Mouse (Mus musculus): ENCODE measurements around the gene Hist1h2bp.
"Not testable (repeated sequence)": the region's sequence is repeated elsewhere in the genome, so short reads cannot be mapped to it uniquely, and the experiment has no call there.

Hist1h2bp gene

GRCm38 (mm10) chr13:21783255-21783617, 4.0 kb upstream of the Hist1h2bp start, which contains the start of gene Hist1h3i:
Hist1h3i (minus strand) TSS chr13:21783370.
- peak in 1 of 2 experiments; percentile 30 for DNase-seq (ENCODE audit: low spot score in 2 of 2)

- DNase-seq (ENCODE audit: low spot score in 2 of 2) = no peak
These were observed 3.5 kb upstream of the Hist1h2bp start for GRCm38 (mm10) chr13:21783734-21784161.

GRCm38 (mm10) chr13:21784311-21784710, 3.0 kb upstream of the Hist1h2bp start:
- no peak for DNase-seq (ENCODE audit: low spot score in 2 of 2)

DNA sequence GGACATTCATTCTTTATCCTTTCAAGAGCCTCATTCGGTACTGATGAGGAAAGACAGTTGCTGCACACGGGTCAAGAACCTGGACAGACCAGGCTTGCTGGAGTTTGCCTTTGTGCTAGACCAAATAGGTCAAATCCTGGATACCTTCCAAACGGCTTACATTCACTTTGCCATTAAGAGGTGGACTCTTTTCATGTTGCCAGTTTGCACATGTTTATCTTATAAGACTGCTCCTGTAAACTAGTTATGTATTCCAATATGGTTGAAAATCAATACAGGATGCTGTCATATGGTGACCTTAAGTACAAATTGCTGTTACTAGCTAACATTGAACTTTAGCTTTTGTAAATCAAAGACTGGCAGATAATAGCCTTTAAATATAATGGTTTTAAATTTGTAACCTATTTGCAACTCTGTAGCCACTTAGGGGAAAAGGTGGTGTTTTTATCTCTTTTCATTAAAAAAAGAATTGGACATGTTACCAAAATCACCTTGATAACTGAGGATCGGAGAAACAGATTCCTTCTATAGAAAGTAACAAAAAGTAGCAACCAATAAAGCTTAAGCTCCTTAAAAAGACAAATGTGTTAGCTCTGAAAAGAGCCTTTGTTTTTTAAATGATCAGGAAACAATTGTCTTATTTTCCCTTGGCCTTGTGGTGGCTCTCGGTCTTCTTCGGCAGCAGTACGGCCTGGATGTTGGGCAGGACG, 917 bp upstream of the Hist1h2bp start:
- no peak for DNase-seq (ENCODE audit: low spot score in 2 of 2)

DNA sequence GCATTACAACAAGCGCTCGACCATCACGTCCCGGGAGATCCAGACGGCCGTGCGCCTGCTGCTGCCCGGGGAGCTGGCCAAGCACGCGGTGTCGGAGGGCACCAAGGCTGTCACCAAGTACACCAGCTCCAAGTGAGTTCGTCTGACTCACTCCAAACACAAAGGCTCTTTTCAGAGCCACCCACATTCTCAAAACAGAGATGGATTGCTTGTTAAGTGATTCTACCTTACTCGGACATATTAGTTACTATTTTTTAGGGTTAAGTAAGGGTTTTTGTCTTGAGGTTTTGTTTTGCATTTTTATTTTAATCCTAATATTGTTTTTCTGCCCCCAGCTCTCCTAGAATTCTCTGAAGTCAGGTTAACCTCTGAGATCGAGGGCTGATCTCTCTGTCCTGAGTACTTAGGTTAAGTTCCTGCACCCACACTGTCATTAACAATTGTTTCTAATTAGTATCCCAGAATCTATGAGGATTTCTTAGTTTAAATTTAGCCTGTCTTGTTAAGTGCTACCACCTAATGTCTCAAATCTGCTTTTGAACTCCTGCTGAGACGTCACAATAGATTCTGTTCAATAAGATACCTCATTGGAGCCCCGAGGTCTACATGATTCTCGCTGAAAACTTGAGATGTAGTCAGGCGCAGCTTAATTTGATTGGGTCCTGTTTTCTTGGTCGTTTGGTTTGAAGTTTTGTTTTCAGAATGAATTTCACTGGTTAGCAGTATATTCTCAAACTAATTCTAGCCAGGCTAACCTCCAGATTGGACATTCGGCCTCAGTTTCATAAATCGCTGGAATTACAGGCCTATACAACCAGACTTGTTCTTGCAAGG, 716 bp downstream of the Hist1h2bp start:
- no peak for DNase-seq (ENCODE audit: low spot score in 2 of 2)

DNA sequence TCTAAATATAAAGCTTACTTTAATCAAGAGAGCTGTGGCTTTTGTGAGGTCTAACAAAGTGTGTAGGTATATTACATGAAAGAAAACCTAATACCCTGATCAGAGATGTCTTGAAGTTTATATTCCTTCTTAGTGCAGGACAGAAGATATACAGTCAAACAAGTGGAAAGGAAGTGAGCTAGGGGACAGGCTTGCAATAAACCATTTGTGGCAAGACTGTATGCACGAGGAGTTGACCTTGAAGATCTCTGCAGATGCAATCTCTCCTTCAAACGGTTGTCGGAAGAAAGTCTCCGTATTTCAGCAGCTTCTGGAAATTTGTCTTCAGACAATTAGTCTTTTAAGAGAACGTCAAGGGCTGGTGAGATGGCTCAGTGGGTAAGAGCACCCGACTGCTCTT, 2.7 kb downstream of the Hist1h2bp start:
- DNase-seq (ENCODE audit: low spot score in 2 of 2) = no peak

- no peak for DNase-seq (ENCODE audit: low spot score in 2 of 2)
These were observed 3.5 kb downstream of the Hist1h2bp start for GRCm38 (mm10) chr13:21790601-21791283.

DNA sequence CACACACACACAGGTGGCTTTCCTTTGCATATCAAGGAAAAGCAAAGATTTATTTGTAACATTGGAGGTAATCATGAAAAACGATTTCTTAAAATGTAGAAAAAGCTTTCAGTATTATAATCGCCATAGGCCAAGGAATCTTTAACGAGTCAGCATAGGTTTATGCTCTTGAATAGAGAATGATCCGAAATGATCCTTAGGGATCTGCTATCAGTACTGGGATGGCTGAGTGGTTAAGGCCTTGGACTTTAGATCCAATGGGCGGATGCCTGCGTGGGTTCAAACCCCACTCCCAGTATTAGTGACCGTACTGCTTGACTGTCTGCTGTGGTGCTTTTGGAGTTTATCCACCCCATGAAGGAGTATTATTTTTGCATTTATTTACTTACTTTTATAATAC, 8.3 kb downstream of the Hist1h2bp start:
- DNase-seq (ENCODE audit: low spot score in 2 of 2) = no peak

DNA sequence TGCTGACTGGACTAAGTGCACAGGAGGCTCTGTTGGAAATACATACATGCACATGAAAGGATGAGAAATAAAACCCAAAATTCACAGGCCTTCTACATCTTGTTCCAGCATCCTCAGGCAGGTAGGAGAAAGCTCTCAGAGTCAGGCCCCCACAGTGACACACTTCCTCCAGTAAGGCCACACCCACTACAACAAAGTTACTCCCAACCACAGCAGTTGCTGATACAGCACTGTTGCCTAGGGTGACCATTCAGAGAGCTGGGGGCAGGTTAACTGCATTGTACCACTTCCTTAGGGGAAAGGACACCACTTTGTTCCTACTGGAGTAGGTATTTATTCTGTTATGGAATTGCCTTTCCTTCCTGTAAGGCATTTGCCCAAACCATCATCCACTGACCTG, 9.9 kb downstream of the Hist1h2bp start:
- not testable (repeated sequence) for DNase-seq (ENCODE audit: low spot score in 2 of 2)

DNA sequence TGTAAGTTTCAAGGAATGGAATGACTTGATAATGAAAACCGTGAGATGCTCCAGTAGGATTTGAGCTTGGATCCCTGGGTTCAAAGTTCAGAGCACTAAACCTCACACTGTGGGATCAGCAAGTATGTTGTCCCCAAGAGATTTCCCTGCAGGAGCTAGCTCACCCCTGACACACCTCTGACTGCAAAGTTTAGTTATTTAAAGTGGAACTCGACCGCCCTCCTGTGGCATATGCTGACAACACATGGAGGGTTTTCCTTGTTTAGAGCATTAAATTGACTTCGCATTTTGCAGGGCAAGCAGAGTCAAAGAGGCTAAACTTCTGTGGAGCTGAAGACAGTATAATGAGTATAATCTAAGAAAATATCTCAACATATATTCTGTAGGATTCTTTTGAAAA, 15.8 kb downstream of the Hist1h2bp start:
- DNase-seq (ENCODE audit: low spot score in 2 of 2) = not testable (repeated sequence)

DNA sequence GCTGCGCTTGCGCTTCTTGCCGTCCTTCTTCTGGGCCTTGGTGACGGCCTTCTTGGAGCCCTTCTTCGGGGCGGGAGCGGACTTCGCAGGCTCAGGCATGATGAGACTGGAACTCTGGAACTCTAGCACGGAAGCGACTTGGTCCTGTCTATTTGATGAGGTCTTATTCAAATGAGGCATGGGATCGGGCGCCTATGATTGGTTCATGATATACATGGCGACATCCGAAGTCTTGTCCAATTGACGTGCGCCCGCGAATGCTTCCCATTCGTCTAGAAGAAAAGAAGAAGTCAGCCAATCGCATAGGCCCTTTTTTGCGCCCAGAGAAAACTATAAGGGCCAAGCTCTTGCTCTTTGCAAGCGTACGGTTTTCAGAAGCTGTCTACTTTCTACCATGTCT, 22.8 kb downstream of the Hist1h2bp start, which contains the start of the genes Hist1h2bq and Hist1h2ao:
TSS of gene Hist1h2bq (minus strand) at position 125 of the 400 bp plus-strand sequence.
TSS of gene Hist1h2ao (plus strand) at position 393 of the 400 bp plus-strand sequence.
- DNase-seq (ENCODE audit: low spot score in 2 of 2) = not testable (repeated sequence)

DNA sequence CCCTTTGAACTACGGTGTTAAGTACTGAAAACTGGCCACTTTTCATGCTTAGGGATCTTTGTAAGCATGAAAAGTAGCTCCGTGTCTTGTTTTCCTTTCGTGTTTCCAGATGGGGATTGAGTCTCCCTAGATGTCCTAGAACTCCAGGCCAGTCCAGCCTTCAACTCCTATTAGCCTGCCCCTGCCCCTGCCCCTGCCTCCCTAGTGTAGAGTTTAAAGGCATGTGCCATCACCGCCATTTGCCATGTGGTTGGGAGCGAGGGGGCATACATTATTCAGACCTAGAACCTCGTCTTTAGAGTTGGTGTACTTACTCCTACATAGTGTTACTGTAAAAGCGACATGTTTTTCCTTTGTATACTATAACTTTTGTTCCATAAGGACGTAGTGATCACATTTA, 23.8 kb downstream of the Hist1h2bp start:
- DNase-seq (ENCODE audit: low spot score in 2 of 2) = not testable (repeated sequence)

- DNase-seq (ENCODE audit: low spot score in 2 of 2) = not testable (repeated sequence)
These were observed 24.3 kb downstream of the Hist1h2bp start, which contains the start of gene Hist1h4m for GRCm38 (mm10) chr13:21811539-21811938. Hist1h4m (plus strand) TSS chr13:21811746.

DNA sequence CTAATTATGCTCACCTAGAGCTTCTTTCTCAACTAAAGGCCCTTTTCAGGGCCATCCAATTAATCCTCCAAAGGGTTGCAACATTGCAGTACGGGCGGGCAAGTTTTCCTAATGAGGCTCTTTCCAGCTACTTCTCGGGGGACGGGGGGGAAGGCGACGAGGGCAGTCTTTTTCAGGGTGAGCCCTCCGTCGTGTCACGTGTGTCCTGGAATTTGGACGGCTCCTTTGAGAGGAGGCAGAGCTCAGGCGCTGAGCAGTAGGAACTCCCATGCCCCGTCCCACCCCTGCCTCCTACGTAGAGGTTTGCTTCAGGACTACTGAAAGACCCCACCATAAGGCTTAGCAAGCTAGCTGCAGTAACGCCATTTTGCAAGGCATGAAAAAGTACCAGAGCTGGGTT, 24.8 kb downstream of the Hist1h2bp start:
- DNase-seq (ENCODE audit: low spot score in 2 of 2) = not testable (repeated sequence)

DNA sequence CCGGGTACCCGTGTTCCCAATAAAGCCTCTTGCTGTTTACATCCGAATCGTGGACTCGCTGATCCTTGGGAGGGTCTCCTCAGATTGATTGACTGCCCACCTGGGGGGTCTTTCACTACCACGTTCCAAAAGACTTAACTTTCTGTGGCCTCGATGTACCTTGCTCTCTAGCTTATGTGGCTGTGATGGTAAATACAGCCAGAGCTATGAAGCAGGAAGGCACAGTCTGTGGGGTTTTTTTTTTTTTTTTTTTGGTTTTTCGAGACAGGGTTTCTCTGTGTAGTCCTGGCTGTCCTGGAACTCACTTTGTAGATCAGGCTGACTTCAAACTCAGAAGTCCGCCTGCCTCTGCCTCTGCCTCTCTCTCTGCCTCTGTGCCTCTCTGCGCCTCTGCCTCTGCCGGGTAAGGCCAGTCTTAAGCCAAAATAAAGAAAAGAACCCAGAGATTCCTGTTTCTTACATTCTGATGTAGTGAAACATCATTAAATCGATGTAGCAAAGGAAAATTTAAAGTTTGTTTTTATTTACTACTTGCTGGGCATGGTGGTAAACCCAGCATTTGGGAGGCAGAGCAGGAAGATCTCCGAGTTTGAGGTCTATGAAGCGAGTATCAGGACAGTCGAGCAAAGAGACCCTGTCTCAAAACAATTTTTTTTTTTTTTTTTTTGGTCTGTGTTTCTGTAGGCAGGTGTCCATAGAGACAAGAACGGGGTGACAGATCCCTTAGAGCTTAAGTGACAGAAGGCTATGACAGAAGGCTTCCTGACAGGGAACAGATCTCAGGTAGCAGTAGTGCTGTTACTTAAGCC, 33.0 kb downstream of the Hist1h2bp start:
- DNase-seq (ENCODE audit: low spot score in 2 of 2) = not testable (repeated sequence)

DNA sequence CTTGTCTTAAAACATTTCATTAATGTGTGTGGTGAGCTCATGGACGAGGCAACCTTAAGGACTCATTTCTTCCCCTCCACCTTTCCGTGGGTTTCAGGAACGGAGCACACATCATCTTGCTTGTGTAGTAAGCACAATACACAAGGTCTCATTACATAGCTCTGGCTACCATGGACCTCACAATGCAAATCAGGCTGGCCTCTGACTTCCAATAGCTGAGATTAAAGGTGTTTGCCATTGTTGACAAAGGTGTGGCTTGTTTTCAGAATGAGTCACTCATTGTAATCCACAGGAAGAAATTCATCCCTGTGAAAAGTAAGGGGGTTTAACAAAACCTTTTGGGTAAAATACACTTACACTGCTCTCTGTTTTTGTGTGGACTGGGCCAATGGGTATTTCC, 41.2 kb downstream of the Hist1h2bp start:
- no peak for DNase-seq (ENCODE audit: low spot score in 2 of 2)

- no peak for DNase-seq (ENCODE audit: low spot score in 2 of 2)
These were observed 43.1 kb downstream of the Hist1h2bp start for GRCm38 (mm10) chr13:21830344-21830743.

DNA sequence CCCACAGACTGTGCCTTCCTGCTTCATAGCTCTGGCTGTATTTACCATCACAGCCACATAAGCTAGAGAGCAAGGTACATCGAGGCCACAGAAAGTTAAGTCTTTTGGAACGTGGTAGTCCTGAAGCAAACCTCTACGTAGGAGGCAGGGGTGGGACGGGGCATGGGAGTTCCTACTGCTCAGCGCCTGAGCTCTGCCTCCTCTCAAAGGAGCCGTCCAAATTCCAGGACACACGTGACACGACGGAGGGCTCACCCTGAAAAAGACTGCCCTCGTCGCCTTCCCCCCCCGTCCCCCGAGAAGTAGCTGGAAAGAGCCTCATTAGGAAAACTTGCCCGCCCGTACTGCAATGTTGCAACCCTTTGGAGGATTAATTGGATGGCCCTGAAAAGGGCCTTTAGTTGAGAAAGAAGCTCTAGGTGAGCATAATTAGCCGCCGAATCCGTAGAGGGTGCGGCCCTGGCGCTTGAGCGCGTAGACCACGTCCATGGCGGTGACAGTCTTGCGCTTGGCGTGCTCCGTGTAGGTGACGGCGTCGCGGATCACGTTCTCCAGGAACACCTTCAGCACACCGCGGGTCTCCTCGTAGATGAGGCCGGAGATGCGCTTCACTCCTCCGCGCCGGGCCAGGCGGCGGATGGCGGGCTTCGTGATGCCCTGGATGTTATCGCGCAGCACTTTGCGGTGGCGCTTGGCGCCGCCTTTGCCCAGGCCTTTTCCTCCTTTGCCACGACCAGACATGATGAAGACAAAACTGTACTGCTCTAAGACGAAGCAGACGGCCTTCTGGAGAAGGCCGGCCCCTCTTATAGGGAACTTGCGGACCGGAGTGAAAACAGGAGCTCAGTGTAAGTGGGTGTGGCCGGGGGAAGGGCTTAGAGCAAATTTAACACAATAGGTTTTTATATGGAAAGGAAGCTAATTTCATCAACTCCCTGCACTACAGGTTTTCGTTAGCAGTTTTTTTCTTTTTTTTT, 44.4 kb downstream of the Hist1h2bp start, which contains the start of gene Hist1h4n:
TSS of gene Hist1h4n (minus strand) at position 779 of the 977 bp plus-strand sequence.
- not testable (repeated sequence) for DNase-seq (ENCODE audit: low spot score in 2 of 2)

GRCm38 (mm10) chr13:21833461-21833860, 46.2 kb downstream of the Hist1h2bp start, which contains the start of the genes Hist1h2ap and Hist1h2br:
Hist1h2ap (minus strand) TSS chr13:21833507.
Hist1h2br (plus strand) TSS chr13:21833743.
- not testable (repeated sequence) for DNase-seq (ENCODE audit: low spot score in 2 of 2)

All from urinary bladder, postnatal 4 days (tissue).